Mouse (Mus musculus): Measurements from ENCODE around the gene Atpaf2.

The Atpaf2 gene

DNA sequence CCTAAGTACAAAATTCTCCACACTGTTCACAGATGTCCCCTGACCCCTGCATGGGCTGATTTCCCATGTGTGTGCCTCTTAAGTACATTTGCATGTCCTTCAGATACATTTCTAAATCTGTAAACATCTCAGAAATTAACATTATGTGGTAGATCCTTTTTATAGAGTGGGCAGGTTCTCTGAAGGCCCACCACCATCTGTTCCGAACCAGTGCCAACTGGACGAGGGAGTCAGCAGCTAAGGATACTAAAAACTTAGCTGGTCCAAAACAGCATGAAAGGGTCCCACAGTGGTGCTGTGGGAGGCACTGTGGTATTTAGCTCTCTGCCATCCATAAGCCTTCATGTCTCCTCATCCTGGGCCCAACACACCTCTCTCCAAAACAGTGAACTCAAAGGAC lies 21.1 kb downstream of the Atpaf2 start:
- DNase-seq (ENCODE audit: low spot score in 2 of 2) = no peak

DNA sequence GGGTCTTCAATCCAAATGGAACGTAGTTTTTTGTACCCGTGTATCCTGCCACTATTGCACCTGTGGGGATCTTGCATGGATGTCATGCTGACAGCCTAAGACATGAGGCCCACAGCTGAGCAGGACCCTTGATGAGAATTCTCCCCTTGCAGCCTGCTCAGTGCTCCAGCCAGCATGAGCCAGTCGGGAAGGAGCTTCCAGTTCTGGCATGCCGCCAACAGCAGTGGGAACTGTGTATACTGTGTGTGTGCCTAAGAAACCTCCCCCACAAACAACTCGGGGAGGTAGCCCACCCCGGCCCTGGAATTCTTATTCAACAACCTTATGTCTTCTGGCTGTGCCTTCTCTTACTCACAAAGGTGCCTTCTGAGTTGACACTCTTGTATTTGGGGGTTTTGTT lies 21.7 kb downstream of the Atpaf2 start:
- no peak for DNase-seq (ENCODE audit: low spot score in 2 of 2)

DNA sequence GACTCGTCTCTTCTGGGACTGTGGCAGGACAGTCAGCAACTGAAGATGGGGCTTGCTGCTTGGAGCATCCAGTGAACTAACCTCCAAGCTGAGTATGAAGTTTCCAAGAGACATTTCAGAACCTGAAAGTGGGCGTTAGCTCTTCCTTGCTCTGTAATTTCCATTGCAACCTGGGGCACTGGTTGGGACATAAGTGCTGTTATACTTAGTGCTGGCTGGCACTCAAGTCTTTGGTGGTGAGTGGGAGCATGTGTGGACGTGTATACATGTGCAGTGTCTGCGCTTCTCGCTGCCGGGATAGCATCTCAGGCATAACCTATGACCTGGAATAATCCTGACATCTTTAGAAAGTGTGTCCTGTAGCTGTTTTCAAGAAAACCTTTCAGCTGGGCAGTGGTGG lies 26.9 kb downstream of the Atpaf2 start:
- no peak for DNase-seq (ENCODE audit: low spot score in 2 of 2)

DNA sequence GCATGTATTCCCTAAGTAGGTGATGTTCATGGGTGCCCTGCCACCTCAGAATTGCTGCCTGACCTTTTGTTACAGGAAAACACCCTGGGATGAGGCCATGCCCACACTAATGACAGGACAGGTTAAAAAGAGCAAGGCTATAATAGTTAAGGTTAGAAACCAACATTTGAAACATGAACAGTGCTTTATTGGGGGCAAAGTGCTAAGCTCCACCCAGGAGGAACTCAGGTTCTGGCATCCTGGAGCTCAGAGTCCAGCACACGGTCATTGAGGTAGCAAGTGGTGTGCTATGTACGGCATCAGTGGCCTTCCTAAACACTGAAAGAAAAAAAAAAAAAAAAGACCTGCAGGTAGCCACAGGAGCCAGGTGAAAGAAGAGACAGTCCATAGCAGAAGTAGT lies 30.3 kb downstream of the Atpaf2 start:
- DNase-seq (ENCODE audit: low spot score in 2 of 2) = no peak

DNA sequence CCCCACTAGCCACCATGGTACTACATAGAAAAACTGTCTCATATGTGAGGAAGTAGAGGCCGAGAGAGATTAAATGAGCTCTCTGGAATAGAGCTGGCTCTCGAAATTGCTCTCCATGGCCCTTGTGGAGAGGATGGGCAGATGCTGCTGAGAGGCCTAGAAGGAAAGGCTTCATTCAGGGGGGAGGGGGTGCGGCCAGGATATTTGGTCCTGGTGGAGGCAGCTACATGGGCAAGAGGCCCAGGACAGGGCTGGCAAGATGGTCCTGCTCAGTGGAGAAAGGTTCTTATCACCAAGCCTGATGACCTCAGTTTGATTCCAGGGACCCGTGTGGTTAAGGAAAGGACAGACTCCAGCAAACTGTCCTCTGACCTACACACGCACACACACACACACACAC lies 32.3 kb downstream of the Atpaf2 start:
- no peak for DNase-seq (ENCODE audit: low spot score in 2 of 2)

DNA sequence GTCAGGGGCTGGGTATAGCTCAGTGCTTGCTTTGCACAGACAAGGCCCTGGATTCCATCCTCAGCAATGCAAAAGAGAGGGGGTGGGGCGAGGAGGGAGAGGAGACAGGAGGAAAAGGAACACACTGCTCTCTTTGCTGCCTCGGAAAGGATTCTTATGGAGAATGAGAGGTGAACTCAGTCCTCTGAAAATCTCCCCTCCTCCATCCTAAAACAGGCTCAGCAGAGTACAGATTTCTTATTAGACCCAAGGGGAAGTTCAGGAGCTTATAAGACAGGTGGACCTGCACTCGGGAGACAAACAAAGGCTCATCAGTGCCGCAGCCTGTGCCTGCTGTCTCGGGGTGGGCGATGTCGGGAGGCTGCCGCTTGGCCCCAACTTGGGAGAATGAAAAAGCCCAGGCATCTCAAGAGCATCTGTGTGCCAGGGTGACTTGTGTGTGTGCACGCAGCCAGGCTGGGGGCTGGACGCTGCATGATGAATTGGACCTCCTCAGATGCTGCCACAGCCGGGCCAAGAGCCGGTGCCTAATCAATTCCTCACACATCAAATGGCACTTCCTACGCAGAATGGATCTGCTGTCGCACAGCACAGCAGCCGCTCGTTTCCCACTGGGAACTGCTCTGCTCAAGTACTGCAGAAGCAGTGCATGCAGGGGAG lies 33.4 kb downstream of the Atpaf2 start:
- no peak for DNase-seq (ENCODE audit: low spot score in 2 of 2)

DNA sequence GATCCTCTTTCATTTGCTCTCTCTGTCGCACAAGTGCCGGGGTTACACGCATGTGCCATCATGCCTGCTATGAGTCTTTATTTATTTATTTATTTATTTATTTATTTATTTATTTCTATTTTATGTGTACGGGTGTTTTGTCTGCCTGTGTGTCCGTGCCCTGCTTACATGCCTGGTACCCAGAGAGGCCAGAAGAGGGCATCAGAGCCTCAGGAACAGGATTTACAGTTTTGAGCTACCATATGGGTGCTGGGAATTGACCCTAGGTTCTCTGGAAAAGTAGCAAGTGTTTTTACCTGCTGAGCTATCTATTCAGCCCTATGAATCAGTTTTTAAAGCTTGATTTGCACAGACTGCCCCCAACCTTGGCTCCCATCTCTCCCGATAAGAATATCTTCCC lies 34.7 kb downstream of the Atpaf2 start:
- no peak for DNase-seq (ENCODE audit: low spot score in 2 of 2)

DNA sequence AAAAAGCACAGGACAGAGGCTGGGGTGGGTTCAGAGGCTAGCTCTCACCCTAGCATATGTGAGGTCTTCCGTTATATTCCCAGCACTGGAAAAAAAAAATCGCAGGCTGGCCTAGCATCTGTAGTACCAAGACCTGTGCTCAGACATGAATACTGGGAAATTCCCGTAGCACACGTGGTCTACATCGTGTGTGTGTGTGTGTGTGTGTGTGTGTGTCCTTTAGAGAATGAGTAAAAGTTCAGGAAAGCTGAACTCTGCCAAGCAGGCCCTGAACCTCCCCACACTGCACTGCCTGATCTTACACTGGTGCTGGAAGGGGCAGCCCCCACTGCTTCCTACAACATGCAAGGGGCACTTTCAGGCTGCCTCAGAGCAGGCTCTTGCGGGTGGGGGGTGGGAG lies 43.8 kb downstream of the Atpaf2 start:
- DNase-seq (ENCODE audit: low spot score in 2 of 2) = no peak

DNA sequence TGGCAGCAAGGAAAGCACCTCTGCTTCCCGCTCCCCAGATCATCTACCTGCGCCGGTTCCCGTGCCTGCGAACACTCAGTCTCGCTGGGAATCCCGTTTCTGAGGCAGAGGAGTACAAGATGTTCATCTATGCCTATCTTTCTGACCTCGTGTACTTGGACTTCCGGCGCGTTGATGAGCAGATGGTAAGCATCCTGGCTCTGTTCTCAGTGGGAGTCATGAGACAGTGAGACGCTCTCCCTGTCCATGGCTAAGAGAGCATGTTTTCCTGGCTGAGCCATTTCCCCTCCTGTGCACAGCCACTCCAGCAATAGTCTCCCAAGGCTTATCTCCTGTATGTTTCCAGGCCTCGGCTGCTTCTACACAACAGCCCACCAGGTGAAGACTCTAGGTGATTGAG lies 47.8 kb downstream of the Atpaf2 start:
- no peak for DNase-seq (ENCODE audit: low spot score in 2 of 2)

DNA sequence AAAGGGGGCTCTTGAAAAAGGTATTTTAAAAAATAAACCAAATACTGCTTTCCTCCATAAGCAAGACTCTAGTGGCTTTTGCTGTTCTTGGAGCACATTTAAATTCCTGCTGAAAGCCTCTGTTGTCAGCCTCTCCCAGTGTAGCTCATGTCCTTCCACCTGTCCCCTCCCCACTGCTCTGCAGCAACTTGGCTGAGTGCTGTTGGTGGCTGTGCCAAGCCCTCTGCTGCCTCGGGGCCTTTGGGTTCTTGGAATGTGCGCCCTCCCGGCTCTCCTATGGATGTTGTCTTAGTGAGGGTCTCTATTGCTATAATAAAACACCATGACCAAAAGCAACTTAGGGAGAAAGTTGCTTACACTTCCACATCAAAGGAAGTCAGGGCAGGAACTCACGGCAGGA lies 48.8 kb downstream of the Atpaf2 start:
- DNase-seq (ENCODE audit: low spot score in 2 of 2) = no peak

DNA sequence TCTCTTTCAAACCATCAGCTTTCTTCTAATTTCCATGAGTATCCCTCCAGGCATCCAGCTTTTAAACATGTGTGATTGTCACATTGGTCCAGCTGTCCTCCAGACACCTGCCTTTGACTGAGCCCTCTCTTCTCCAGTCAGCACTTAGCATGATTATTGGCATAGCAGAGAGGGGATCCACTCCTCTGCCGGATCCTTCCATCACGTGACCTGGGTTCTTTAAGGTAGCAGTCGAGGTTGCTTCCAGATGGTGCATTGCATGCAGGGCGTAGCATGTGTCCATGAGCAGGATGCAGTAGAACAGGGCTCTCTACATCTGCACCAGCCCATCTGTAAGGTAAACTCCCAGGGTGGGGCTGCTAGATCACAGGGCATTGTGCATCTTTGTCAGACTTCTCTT lies 49.3 kb downstream of the Atpaf2 start:
- DNase-seq (ENCODE audit: low spot score in 2 of 2) = no peak

DNA sequence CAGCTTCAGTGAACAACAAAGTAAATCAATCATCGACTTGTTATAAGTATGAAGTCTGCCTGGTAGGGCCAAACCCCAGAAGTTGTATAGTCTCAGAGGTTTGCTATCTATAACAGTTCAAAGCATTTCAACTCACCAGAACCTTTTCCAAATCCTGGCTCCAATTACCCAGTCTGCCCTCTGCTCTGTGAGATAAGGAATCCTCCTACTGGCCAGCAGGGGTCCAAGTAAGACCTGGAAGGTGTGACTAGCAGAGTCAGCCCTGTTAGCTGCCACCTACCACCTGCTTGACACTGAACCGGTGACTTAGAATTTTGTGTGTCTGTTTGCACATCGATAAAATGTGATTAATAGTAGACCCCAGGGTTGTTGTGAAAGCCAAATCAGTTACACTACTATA lies 51.0 kb downstream of the Atpaf2 start:
- DNase-seq (ENCODE audit: low spot score in 2 of 2) = no peak

DNA sequence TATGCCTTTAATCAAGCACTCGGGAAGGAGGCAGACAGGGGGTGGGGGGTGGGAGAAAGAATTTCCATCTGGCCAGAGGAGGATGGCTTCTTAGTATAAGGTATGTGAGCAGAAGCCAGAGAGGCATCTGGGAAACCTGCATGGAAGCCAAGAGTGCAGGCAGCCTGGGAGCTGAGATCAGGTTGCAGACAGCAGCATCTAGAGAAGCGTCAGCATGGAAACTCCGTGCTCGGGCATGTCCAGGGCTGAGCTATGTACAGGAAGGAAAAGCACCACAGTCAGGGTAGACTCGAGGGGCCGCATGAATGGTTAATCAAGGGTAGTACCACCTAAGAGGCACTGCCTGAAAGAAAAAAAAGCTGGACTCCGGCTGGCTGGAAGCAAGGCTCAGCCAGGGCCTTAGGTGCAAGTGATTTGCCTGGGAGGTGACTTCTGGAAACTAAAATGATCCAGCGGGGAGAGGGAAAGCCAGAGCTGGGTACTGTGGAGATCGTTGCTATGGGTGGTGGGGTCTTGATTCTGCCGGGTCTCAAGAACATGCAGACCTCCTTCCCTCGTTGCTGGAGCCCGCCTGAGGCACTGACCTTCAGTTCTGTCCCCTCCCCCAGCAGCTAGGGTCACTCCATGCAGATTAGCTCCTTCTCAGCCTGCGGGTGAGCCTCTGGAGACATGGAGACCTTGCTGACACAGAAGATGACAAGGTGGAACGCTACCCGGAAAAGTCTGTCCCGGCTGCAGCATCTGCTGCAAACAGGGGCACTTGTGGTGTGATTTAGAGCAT lies 51.8 kb downstream of the Atpaf2 start:
- no peak for DNase-seq (ENCODE audit: low spot score in 2 of 2)

DNA sequence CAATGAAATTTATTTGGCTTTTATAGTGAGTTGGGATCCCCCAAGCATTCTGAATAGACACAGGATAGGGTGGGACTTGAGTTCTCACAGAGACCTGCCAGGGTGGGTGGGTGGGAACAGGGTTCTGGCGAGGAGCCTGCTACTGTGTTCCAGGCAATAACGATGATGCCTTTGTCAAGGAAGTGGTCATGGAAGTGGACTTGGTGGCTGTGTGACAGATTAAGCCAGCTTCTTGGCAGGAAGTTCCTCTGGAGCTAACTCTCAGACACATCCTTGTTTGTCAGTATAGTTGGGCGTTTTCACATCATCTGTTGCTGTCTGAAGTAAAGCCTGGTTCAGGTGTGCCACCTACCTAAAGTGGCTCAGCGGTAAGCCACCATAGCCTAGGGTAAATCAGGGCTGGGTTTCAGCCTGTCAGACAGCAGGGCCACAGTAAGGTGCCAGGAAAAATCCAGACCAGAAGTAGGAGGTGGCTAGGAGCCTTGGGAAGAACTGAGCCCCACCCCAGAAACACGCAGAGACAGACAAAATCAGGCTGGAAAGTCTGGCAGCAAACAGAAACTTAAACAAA lies 57.5 kb downstream of the Atpaf2 start:
- no peak for DNase-seq (ENCODE audit: low spot score in 2 of 2)

DNA sequence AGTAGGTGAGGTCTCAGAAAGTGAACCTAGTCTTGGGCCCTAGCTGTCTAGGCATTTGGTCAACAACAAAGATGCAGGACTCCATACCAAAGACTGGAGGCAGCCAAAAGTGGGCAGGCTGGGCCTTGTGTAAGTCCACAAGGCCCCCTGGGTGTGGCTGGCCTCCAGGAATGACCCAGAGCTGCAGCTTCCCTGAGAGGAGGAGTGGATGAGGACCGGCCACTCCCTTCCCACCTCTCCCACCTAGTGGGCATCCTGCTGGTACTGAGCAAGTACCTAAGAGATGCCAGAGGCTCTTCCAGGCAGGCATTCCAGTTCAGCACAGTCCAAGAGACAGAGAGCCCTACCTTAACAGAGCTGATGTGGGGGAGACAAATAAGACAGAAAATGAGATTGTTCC lies 58.3 kb downstream of the Atpaf2 start:
- no peak for DNase-seq (ENCODE audit: low spot score in 2 of 2)

DNA sequence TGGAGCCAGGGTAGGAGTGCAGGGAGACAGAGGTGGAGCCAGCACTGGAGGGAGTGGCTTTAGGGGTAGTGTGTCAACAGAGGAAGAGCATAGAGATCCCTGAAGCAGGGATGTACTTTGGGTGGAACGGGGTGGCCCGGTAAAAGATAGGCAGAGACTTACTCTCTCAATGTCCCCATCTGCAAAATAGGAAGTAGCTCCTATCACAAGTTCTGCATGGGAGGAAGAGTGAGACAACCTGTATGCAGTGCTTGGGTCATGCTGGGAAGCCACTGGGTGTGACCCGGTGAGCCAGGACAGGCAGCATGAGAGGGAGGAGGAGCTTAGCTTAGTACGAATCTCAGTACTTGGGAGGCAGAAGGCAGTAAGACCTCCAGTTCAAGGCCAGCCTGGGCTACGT lies 59.1 kb downstream of the Atpaf2 start:
- DNase-seq (ENCODE audit: low spot score in 2 of 2) = no peak

DNA sequence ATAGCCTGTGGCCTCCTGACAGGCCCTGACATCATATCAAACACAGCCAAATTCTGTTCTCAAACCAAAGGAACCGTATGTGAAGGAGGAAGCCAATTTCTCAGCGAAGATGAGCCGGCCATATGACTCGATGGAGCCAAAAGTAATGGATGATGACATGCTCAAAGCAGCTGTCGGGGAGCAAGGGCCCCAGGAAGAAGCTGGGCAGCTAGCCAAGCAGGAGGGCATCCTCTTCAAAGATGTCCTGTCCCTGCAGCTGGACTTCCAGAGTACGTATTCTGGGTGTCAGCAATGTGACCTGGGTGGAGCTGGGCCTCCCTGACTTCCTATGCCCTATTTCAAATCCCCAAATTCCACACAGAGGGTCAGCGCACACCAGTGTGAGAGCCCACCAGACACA lies 59.7 kb downstream of the Atpaf2 start:
- DNase-seq (ENCODE audit: low spot score in 2 of 2) = no peak

DNA sequence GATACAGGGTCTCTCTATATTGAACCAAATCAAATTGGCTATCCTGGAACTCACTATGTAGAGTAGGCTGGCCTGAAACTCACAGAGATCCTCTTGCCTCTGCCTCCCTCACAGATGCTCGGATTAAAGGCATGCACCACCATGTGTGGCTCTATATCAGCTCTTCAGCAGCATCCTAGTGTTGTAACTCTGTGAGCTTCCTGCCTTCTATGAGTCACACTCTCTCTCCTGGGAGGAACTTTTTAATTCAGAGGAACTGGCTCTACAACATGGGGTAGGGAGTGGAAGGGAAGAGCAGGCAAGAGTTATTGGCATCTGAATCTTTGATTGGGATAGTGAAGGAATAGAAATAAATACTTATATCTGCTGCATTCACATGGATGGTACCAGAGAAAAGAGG lies 61.1 kb downstream of the Atpaf2 start:
- DNase-seq (ENCODE audit: low spot score in 2 of 2) = no peak

DNA sequence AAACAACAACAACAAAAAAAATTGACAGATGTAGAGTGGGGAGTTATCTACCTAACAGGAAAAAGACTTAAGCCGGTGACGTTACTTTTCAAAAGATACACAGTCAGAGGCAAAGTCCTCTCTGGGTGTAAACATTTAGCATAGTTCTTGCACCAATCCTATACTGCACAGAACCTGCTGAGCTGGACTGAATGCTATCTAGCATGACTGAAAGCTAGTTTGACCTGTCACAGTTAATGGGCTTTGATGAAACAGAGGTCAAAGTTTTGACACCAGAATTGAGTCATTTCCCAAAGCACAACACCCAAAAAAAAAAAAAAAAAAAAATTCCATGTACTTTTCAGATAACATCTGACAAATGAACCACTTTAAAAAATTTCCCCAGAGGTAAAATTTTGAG lies 62.3 kb downstream of the Atpaf2 start:
- no peak for DNase-seq (ENCODE audit: low spot score in 2 of 2)

DNA sequence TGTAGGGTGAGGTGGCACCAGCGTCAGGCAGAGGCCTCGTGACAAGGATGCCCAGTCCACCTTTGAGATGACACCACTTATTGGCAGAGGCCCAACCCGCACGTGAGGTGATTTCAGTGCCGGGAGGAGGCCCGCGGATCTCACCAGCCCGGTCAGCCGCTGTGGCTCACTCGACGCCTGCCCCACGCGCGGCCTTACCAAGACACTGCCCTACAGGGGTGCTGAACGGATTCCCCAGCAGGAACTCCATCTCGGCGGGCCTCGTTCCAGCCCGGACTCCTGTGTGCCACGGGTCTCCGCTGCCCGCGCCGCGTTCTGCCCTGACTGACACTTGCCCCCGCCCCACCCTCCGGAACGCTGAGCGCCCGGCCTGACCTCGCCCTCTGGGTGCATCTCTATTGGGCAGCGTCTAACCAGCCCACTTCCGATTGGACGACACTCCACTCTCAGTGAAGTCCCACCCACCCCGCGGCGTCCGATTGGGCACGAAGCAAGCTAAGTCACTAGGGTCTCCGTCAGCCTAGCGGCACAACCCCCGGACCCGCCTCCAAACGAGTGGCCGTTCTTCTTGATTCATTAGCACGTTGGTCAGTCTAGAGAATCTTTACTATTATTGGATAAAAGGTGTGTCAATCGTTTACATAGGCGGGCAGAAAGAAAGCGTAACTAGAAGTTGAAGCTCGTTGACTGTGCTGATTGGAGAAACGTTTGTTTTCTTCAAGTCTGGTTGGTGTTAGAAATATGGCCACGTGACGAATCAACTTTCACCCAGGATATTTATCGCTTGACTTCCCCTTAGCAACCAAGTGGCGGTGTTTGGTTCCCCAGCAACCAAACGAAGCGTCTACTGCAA lies 65.5 kb downstream of the Atpaf2 start, which contains the start of the genes Tom1l2 and Drc3:
Tom1l2 (minus strand) TSS at position 347 of the 853 bp plus-strand sequence.
Drc3 (plus strand) TSS at position 771 of the 853 bp plus-strand sequence.
- DNase-seq (ENCODE audit: low spot score in 2 of 2) = peak; percentile 99

DNA sequence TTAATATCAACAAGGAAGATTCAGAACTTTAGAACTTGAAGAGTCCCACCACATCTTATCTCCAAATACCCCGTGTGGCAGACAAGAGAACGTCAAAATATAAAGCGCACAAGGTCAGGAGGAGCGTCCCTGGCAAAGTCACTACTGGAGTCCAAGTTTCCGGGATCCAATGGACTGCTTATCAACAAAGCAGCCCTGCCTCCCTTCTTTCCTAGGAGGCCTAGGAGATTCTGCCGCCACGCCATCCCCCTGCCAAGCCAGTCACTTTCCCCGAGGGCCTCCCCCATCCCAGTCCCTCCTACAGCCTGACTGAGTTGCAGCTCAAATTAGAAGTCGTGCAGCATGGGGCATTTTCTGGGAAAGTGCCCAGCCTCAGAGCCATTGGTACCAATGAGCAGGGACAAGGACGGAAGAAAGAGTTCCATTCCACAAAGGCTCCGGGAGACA lies 66.3 kb downstream of the Atpaf2 start:
- DNase-seq (ENCODE audit: low spot score in 2 of 2) = no peak

DNA sequence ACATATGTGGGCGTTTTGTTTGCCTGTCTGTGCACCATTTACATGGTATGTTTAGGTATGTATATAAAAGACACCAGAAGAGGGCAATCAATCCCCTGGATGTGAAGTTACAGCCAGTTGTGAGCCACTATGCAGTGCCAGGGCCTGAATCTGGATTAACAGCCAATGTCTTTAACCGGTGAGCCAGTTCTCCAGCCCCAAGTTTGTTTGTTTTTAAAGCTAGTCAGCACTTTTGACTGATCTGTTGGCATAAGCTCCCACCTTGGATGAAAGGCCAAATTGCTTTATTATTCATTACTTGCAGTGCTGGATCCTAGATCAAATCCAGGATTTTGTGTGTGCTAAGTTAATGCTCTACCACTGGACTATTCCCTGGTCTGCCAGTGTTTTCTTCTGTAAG lies 66.9 kb downstream of the Atpaf2 start:
- no peak for DNase-seq (ENCODE audit: low spot score in 2 of 2)
